Mouse (Mus musculus) bone marrow macrophage, adult 2 months (primary cell): ENCODE measurements at regions not wholly inside any gene's neighbourhood (a gene's known extent, or its start where the extent isn't known, plus 50 kb on each side); places are given as distances from the start of the nearest gene placed in this dataset.

Experiments
- CTCF ChIP-seq: IDR thresholded peaks from 2 replicates; pipeline ENCODE4 v1.5.1; 2012; ENCODE audit warnings: low read depth, mild to moderate bottlenecking, low read length, moderate library complexity
- POLR2A ChIP-seq: IDR thresholded peaks from 2 replicates; pipeline ENCODE4 v1.6.1; 2012; ENCODE audit warnings: mild to moderate bottlenecking, low read depth, low read length, borderline replicate concordance

DNA sequence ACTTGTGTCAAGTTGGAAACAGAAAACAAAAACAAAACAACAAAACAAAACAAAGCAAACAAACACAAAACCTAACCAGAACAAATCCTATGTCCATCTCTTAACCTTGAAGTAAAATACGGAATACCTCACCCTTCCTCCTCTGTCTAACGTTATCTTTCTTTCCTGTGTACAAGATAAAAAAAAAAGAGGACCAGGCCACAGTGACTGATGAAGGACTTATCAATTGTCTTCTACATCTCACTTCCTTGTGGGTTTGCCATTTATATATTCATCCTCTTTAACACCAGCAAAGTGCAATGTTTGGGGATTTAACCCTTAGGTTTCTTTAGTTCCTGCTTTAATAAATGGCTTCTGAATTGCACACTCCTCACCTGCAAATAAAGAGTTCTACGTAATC lies 599.0 kb upstream of the Kif18a start:
- no peak for TF ChIP-seq POLR2A
- TF ChIP-seq CTCF: no peak
